In the genomic region with DNA sequence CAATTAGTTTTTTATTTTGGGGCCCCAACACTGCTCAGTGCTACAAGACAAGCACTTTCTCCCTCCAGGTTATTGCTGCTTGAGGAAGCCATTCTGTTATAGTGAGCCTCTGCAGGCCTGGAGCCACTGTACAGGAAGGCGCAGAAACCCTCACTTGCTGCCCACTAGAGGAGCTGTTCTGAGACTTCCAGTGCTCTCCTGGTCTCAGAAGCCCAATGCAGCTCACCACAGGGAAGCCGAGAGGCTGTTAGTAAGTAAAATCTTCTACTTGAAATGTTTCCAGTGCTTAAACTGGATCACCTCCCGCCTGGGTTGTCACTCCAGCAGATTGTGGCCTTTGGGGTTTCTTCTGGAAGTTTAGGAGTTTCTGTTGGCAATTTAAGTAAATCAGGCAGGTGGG, we compare ENCODE assay signal across 10 mouse cellular contexts.
DNase-seq lines count a peak whose midpoint lies in the region; ATAC-seq and TF ChIP-seq lines count a peak whose summit lies in the region.
"Had no signal": no experiment of that assay in that cellular context is flagged by ENCODE, and none has a peak within 500 bp of the region (broad histone marks: within the 10 kb centered on the region; RNA-seq: fewer than 3 reads in every experiment).

No protein-coding gene starts in this region.

- WGBS in liver, postnatal 0 days (ENCODE audit: insufficient replicate concordance), result 49% methylated on average over 3 of the region's 3 CpGs

- no peak overlapping the region for H3K27ac ChIP-seq in layer of hippocampus, adult 2 months
- H3K27ac ChIP-seq in liver, postnatal 0 days (ENCODE audit: low read depth), result no peak overlapping the region

- no peaks in the 10 kb centered on the region for H3K36me3 ChIP-seq in liver, postnatal 0 days (replicated peaks; ENCODE audit: insufficient read depth, low read length)

- peak; percentile 72 for TF ChIP-seq CTCF in layer of hippocampus, adult 2 months (conservative IDR thresholded peaks at IDR 0.05)
- TF ChIP-seq CTCF in liver, postnatal 0 days (IDR thresholded peaks at IDR 0.05; ENCODE audit: low read depth), result peak; percentile 51

- no peak for ATAC-seq in CD4-positive, CD25-positive, alpha-beta regulatory T cell, adult 4 months
- no peak for ATAC-seq in liver, postnatal 0 days

- no peaks in the 10 kb centered on the region for H3K27me3 ChIP-seq in liver, postnatal 0 days (ENCODE audit: insufficient read depth, low read length)
- H3K27me3 ChIP-seq: megakaryocyte, embryonic 14.5 days had no signal

- peaks cover 3% of the 10 kb centered on the region; the same call in 1 of the 2 replicates for H3K4me1 ChIP-seq in liver, postnatal 0 days (ENCODE audit: insufficient read depth)

- H3K9me3 ChIP-seq in liver, postnatal 0 days (ENCODE audit: low read length), result no peaks in the 10 kb centered on the region
- H3K9me3 ChIP-seq: megakaryocyte, embryonic 14.5 days had no signal

- no peak overlapping the region for H3K4me2 ChIP-seq in liver, postnatal 0 days (ENCODE audit: low read depth, low read length)

- no peak for TF ChIP-seq EP300 in liver, postnatal 0 days (IDR thresholded peaks at IDR 0.05; ENCODE audit: low read depth)

- no peak overlapping the region for H3K4me3 ChIP-seq in layer of hippocampus, adult 2 months
- no peak overlapping the region for H3K4me3 ChIP-seq in liver, postnatal 0 days (ENCODE audit: low read depth, low read length)
- H3K4me3 ChIP-seq: erythroblast, embryonic 14.5 days; megakaryocyte, embryonic 14.5 days had no signal

- peak; percentile 7 for DNase-seq in CD4-positive, CD25-positive, alpha-beta regulatory T cell, adult 2 months (ENCODE audit: low read depth, low spot score)
- no peak for DNase-seq in layer of hippocampus, adult 2 months (ENCODE audit: low spot score in 2 of 2)
- DNase-seq in layer of hippocampus, postnatal 10 days (ENCODE audit: low spot score in 2 of 2), result no peak
- peak; percentile 37 to 40 for DNase-seq in cerebellum, postnatal 36 days
- no peak for DNase-seq in liver, postnatal 0 days
- DNase-seq in layer of hippocampus, postnatal 25 days (ENCODE audit: extremely low spot score in 1 of 2, low spot score in 1 of 2), result no peak
- no peak for DNase-seq in left cerebral cortex, adult 18-20 months (ENCODE audit: low spot score in 2 of 2)

- H3K9ac ChIP-seq in liver, postnatal 0 days (replicated peaks), result no peak overlapping the region

Comparison
In these comparisons a context has a peak if more than half of its experiments do, and no peak if none do; other contexts are left out.
1. DNase-seq: peak in CD4-positive, CD25-positive, alpha-beta regulatory T cell, adult 2 months (single experiment) and cerebellum, postnatal 36 days (2 of 2); none in layer of hippocampus, adult 2 months (0 of 2), layer of hippocampus, postnatal 10 days (0 of 2), liver, postnatal 0 days (single experiment), layer of hippocampus, postnatal 25 days (0 of 2) and left cerebral cortex, adult 18-20 months (0 of 2).